Mouse (Mus musculus) MEL (cell line): ENCODE data around the gene Gkn3.

Experiments
- CHD1 ChIP-seq: IDR thresholded peaks from 2 replicates; pipeline ENCODE4 v1.6.1; 2012; ENCODE audit warnings: low read depth, mild to moderate bottlenecking, inconsistent platforms, low read length, improper control_type of control experiment
- CTCF ChIP-seq, 3 experiments: IDR thresholded peaks in 2 of 3; conservative IDR thresholded peaks in 1 of 3; 2 replicates each; pipeline ENCODE4 v1.5.1; 2011 to 2012; ENCODE audit warnings: low read length in 3 of 3, low read depth in 2 of 3, mild to moderate bottlenecking in 2 of 3, improper control_type of control experiment in 1 of 3, inconsistent platforms in 1 of 3, mixed read lengths in 1 of 3, moderate library complexity in 1 of 3; ENCODE audit not compliant: control insufficient read depth in 1 of 3, insufficient read depth in 1 of 3, poor library complexity in 1 of 3, severe bottlenecking in 1 of 3
- HCFC1 ChIP-seq: IDR thresholded peaks from 2 replicates; pipeline ENCODE4 v1.6.1; 2012; ENCODE audit warnings: low read depth, mild to moderate bottlenecking, inconsistent platforms, low read length, improper control_type of control experiment, moderate library complexity
- KAT2A ChIP-seq: conservative IDR thresholded peaks from 2 replicates; pipeline ENCODE4 v1.6.1; 2012; ENCODE audit warnings: low read depth, low read length, improper control_type of control experiment, inconsistent platforms
- POLR2A ChIP-seq, 2 experiments: IDR thresholded peaks; 2 replicates each; pipeline ENCODE4 v1.6.1; 2011 to 2012; ENCODE audit warnings: low read length in 2 of 2, mild to moderate bottlenecking in 2 of 2, control low read depth in 1 of 2, improper control_type of control experiment in 1 of 2, low read depth in 1 of 2, moderate library complexity in 1 of 2; ENCODE audit not compliant: control insufficient read depth in 1 of 2, insufficient read depth in 1 of 2, poor library complexity in 1 of 2
- POLR2AphosphoS2 ChIP-seq: IDR thresholded peaks from 2 replicates; pipeline ENCODE4 v1.6.1; 2011; ENCODE audit warnings: low read length, improper control_type of control experiment
- SMC3 ChIP-seq: IDR thresholded peaks from 2 replicates; pipeline ENCODE4 v1.6.1; 2011; ENCODE audit warnings: low read depth, low read length, improper control_type of control experiment
- TCF12 ChIP-seq: IDR thresholded peaks from 2 replicates; pipeline ENCODE4 v1.6.1; 2014; ENCODE audit warnings: low read depth, mild to moderate bottlenecking, inconsistent platforms, low read length, improper control_type of control experiment, moderate library complexity

- TF ChIP-seq SMC3 (peak; percentile 62), POLR2A (IDR thresholded peaks at IDR 0.05; ENCODE audit: control insufficient read depth in 1 of 2, insufficient read depth in 1 of 2, low read depth in 1 of 2, low read length in 2 of 2, poor library complexity in 1 of 2) (no peak), CHD1 (no peak), TCF12 (no peak), CTCF (IDR thresholded peaks at IDR 0.05 in 2 of 3, conservative IDR thresholded peaks at IDR 0.05 in 1 of 3; ENCODE audit: control insufficient read depth in 1 of 3, insufficient read depth in 1 of 3, low read depth in 2 of 3, low read length in 3 of 3, poor library complexity in 1 of 3, severe bottlenecking in 1 of 3) (peak; percentile 25 to 65 (median 58); a peak in 5 of 6 replicates), HCFC1 (no peak), KAT2A (no peak), POLR2AphosphoS2 (no peak)
These were observed 53.4 kb downstream of the Gkn3 start, which contains the start of gene Antxr1 for GRCm38 (mm10) chr6:87335091-87335934.
